Comparison of ENCODE assay signal across 8 mouse cellular contexts in genomic region chr11:95106440-95107236, GRCm38 (mm10). TPM values are rescaled to one million over a fixed set of nuclear protein-coding genes. Genes with fewer than 3 reads are reported as not detected.
DNase-seq lines count a peak whose midpoint lies in the region; ATAC-seq lines count a peak whose summit lies in the region.

No protein-coding gene starts in this region.

- H3K4me3 ChIP-seq in intestine, embryonic 15.5 days (replicated peaks), result no peak overlapping the region
- no peak overlapping the region for H3K4me3 ChIP-seq in midbrain, embryonic 15.5 days

- intact Hi-C loops in left cerebral cortex, postnatal 14 days (cut with DNase I), result loop anchor here (2.0 kb wide), 1 partner anchor 30 kb away; the partner anchor contains the start of gene Itga3

- WGBS in intestine, embryonic 15.5 days, result 39% methylated on average over 23 of the region's 23 CpGs
- 32% methylated on average over 23 of the region's 23 CpGs for WGBS in midbrain, embryonic 15.5 days

- H3K9me3 ChIP-seq in intestine, embryonic 15.5 days, result no peaks in the 10 kb centered on the region
- H3K9me3 ChIP-seq in midbrain, embryonic 15.5 days, result no peaks in the 10 kb centered on the region

- no peak overlapping the region for H3K9ac ChIP-seq in intestine, embryonic 15.5 days
- no peak overlapping the region for H3K9ac ChIP-seq in midbrain, embryonic 15.5 days

- peaks cover 30% of the 10 kb centered on the region for H3K4me1 ChIP-seq in intestine, embryonic 15.5 days (replicated peaks)
- peaks cover 18% of the 10 kb centered on the region for H3K4me1 ChIP-seq in midbrain, embryonic 15.5 days

- ATAC-seq in intestine, embryonic 15.5 days, result peak; percentile 74
- peak; percentile 70 for ATAC-seq in midbrain, embryonic 15.5 days (replicated peaks)

- H3K27ac ChIP-seq in intestine, embryonic 15.5 days, result no peak overlapping the region
- no peak overlapping the region for H3K27ac ChIP-seq in midbrain, embryonic 15.5 days

- no peaks in the 10 kb centered on the region for H3K36me3 ChIP-seq in intestine, embryonic 15.5 days
- H3K36me3 ChIP-seq in midbrain, embryonic 15.5 days (replicated peaks), result no peaks in the 10 kb centered on the region

- DNase-seq in 3134 (ENCODE audit: extremely low read depth, insufficient read length, low spot score), result peak; percentile 71
- DNase-seq in adipocyte (ENCODE audit: low spot score), result peak; percentile 78
- peak; percentile 89 for DNase-seq in embryo, embryonic 10 days (ENCODE audit: low spot score)
- DNase-seq in gastrocnemius, postnatal 25 days, result peak; percentile 39
- peak; percentile 83 to 84 for DNase-seq in left cerebral cortex, postnatal 14 days (ENCODE audit: low spot score in 2 of 2)
- peak; percentile 47 to 83 for DNase-seq in spleen, postnatal 4 days (ENCODE audit: low spot score in 2 of 2)

- no peaks in the 10 kb centered on the region for H3K27me3 ChIP-seq in intestine, embryonic 15.5 days (replicated peaks)
- no peaks in the 10 kb centered on the region for H3K27me3 ChIP-seq in midbrain, embryonic 15.5 days (replicated peaks)

- no peak overlapping the region for H3K4me2 ChIP-seq in intestine, embryonic 15.5 days (replicated peaks)
- H3K4me2 ChIP-seq in midbrain, embryonic 15.5 days, result peak overlapping the region; percentile 30

RNA-seq across cellular contexts. Expression of gene Dlx3, which starts 13.3 kb away (rescaled TPM):
- not detected for total RNA-seq in gastrocnemius, postnatal 25 days (2021)
- polyA plus RNA-seq in intestine, embryonic 15.5 days (2015; fragmentation: Nextera tagmentation; extraction: Ambion mirVana), result 0.60 and 0.88 TPM in 2 replicates
- total RNA-seq in left cerebral cortex, postnatal 14 days (2021), result not detected
- polyA plus RNA-seq in midbrain, embryonic 15.5 days (2015; fragmentation: Nextera tagmentation; extraction: Ambion mirVana), result 0.17 and 0.20 TPM in 2 replicates

RNA-seq across cellular contexts. Expression of gene Itga3, which starts 30.0 kb away (rescaled TPM):
- 1 to 10 TPM; 2.9 to 5.4 TPM for total RNA-seq in gastrocnemius, postnatal 25 days (2021)
- polyA plus RNA-seq in intestine, embryonic 15.5 days (2015; fragmentation: Nextera tagmentation; extraction: Ambion mirVana), result 32.8 and 35.6 TPM in 2 replicates
- total RNA-seq in left cerebral cortex, postnatal 14 days (2021), result 10 to 100 TPM; 12.2 to 15.5 TPM
- 17.2 and 17.4 TPM in 2 replicates for polyA plus RNA-seq in midbrain, embryonic 15.5 days (2015; fragmentation: Nextera tagmentation; extraction: Ambion mirVana)

RNA-seq across cellular contexts. Expression of gene Dlx4, which starts 39.4 kb away (rescaled TPM):
- not detected for total RNA-seq in gastrocnemius, postnatal 25 days (2021)
- 0.10 and 0.16 TPM in 2 replicates for polyA plus RNA-seq in intestine, embryonic 15.5 days (2015; fragmentation: Nextera tagmentation; extraction: Ambion mirVana)
- total RNA-seq in left cerebral cortex, postnatal 14 days (2021), result not detected
- not detected in 2 replicates for polyA plus RNA-seq in midbrain, embryonic 15.5 days (2015; fragmentation: Nextera tagmentation; extraction: Ambion mirVana)

Comparison
In these comparisons a context has a peak if more than half of its experiments do, and no peak if none do; other contexts are left out.
1. DNase-seq: peak in every context shown above with its lines; median percentile 89 in embryo, embryonic 10 days; 84 in left cerebral cortex, postnatal 14 days; 78 in adipocyte; 71 in 3134; 65 in spleen, postnatal 4 days; 39 in gastrocnemius, postnatal 25 days.